ENCODE assay signal across 7 mouse cellular contexts in genomic region chr6:145545927-145546641, GRCm38 (mm10).
DNase-seq lines count a peak whose midpoint lies in the region; ATAC-seq lines count a peak whose summit lies in the region.

No protein-coding gene starts in this region.

- no peak overlapping the region for H3K27ac ChIP-seq in forebrain, embryonic 13.5 days
- H3K27ac ChIP-seq in limb, embryonic 12.5 days: peak overlapping the region; percentile 73; the same call in 1 of the 2 replicates
- no peak overlapping the region for H3K27ac ChIP-seq in midbrain, embryonic 14.5 days (replicated peaks; ENCODE audit: low read depth, low read length)

- H3K4me2 ChIP-seq in forebrain, embryonic 13.5 days: no peak overlapping the region
- H3K4me2 ChIP-seq in limb, embryonic 12.5 days: no peak overlapping the region
- H3K4me2 ChIP-seq in midbrain, embryonic 14.5 days (ENCODE audit: low read length): no peak overlapping the region

- no peaks in the 10 kb centered on the region for H3K36me3 ChIP-seq in forebrain, embryonic 13.5 days (ENCODE audit: poor library complexity, severe bottlenecking)
- H3K36me3 ChIP-seq in limb, embryonic 12.5 days: no peaks in the 10 kb centered on the region
- H3K36me3 ChIP-seq in midbrain, embryonic 14.5 days (ENCODE audit: control insufficient read depth, insufficient read depth, low read length): no peaks in the 10 kb centered on the region

- H3K4me1 ChIP-seq in forebrain, embryonic 13.5 days: peaks cover 6% of the 10 kb centered on the region; the same call in 1 of the 2 replicates
- peaks cover 19% of the 10 kb centered on the region for H3K4me1 ChIP-seq in limb, embryonic 12.5 days (replicated peaks)
- H3K4me1 ChIP-seq in midbrain, embryonic 14.5 days (ENCODE audit: control insufficient read depth, insufficient read depth, low read length): no peaks in the 10 kb centered on the region

- 27% methylated on average over 13 of the region's 13 CpGs for WGBS in forebrain, embryonic 13.5 days
- WGBS in limb, embryonic 12.5 days: 11% methylated on average over 13 of the region's 13 CpGs
- WGBS in midbrain, embryonic 14.5 days: 22% methylated on average over 13 of the region's 13 CpGs

- H3K9ac ChIP-seq in forebrain, embryonic 13.5 days: no peak overlapping the region
- no peak overlapping the region for H3K9ac ChIP-seq in limb, embryonic 12.5 days (replicated peaks)
- no peak overlapping the region for H3K9ac ChIP-seq in midbrain, embryonic 14.5 days (replicated peaks; ENCODE audit: low read length)

- peak; percentile 48; the same call in 1 of the 2 replicates for ATAC-seq in forebrain, embryonic 13.5 days
- 0 out of 2 replicates have a peak, but pooled peaks have one; percentile 44 for ATAC-seq in limb, embryonic 12.5 days (ENCODE audit: insufficient number of reproducible peaks, insufficient read depth, low FRiP score, low TSS enrichment, low read depth)
- no peak for ATAC-seq in midbrain, embryonic 14.5 days (ENCODE audit: low FRiP score, low TSS enrichment)

- DNase-seq in embryo, embryonic 10 days (ENCODE audit: low spot score): peak; percentile 56
- DNase-seq in midbrain, embryonic 14.5 days: peak; percentile 46
- no peak for DNase-seq in gastrocnemius, adult 8-10 months (ENCODE audit: low spot score in 2 of 2)
- DNase-seq in adrenal gland, postnatal 14 days: no peak
- DNase-seq in right cerebral cortex, postnatal 36 days (ENCODE audit: low spot score in 2 of 2): no peak

- H3K4me3 ChIP-seq in forebrain, embryonic 13.5 days: no peak overlapping the region
- no peak overlapping the region for H3K4me3 ChIP-seq in limb, embryonic 12.5 days (replicated peaks)
- no peak overlapping the region for H3K4me3 ChIP-seq in midbrain, embryonic 14.5 days (replicated peaks; ENCODE audit: low read depth, low read length)

- no peaks in the 10 kb centered on the region for H3K27me3 ChIP-seq in forebrain, embryonic 13.5 days
- no peaks in the 10 kb centered on the region for H3K27me3 ChIP-seq in limb, embryonic 12.5 days
- H3K27me3 ChIP-seq in midbrain, embryonic 14.5 days (ENCODE audit: control insufficient read depth, insufficient read depth, low read length): no peaks in the 10 kb centered on the region

- H3K9me3 ChIP-seq in forebrain, embryonic 13.5 days (replicated peaks): peaks cover 9% of the 10 kb centered on the region; the same call in 1 of the 2 replicates
- H3K9me3 ChIP-seq in limb, embryonic 12.5 days: peaks cover 10% of the 10 kb centered on the region
- no peaks in the 10 kb centered on the region; the same call in 1 of the 2 replicates for H3K9me3 ChIP-seq in midbrain, embryonic 14.5 days (ENCODE audit: control insufficient read depth, low read length)

Comparison
In these comparisons a context has a peak if more than half of its experiments do, and no peak if none do; other contexts are left out.
1. DNase-seq: peak in embryo, embryonic 10 days (single experiment) and midbrain, embryonic 14.5 days (single experiment); none in gastrocnemius, adult 8-10 months (0 of 2), adrenal gland, postnatal 14 days (single experiment) and right cerebral cortex, postnatal 36 days (0 of 2).